Mouse (Mus musculus) limb, embryonic 11.5 days (tissue): ENCODE results near the gene Ppil2. TPM values are rescaled to one million over a fixed set of nuclear protein-coding genes. Genes with fewer than 3 reads are reported as not detected.

Experiments
- ATAC-seq: fragments of 200-750 bp; cut with Nextera tagmentation; 2 replicates; pipeline ENCODE4 v1.8.0; 2017; ENCODE audit warnings: low read depth; ENCODE audit not compliant: insufficient number of reproducible peaks, low FRiP score, low TSS enrichment
- DNase-seq: peaks from one replicate; pipeline ENCODE4 v3.0.0-alpha.2; 2015; ENCODE audit warnings: low spot score
- H3K27ac ChIP-seq: fragments of 300-500 bp; sonication (generic); replicated peaks from 2 replicates; pipeline ENCODE4 v1.5.1; 2014; ENCODE audit warnings: low read depth, mild to moderate bottlenecking, low read length
- H3K27me3 ChIP-seq: fragments of 300-500 bp; sonication (generic); 2 replicates; pipeline ENCODE4 v1.6.1; 2014; ENCODE audit warnings: mild to moderate bottlenecking, low read length, mixed read lengths; ENCODE audit not compliant: control insufficient read depth, insufficient read depth
- H3K36me3 ChIP-seq: fragments of 300-500 bp; sonication (generic); 2 replicates; pipeline ENCODE4 v1.6.1; 2014; ENCODE audit warnings: mild to moderate bottlenecking, low read length, moderate library complexity, mixed read lengths; ENCODE audit not compliant: control insufficient read depth, insufficient read depth
- H3K4me1 ChIP-seq: fragments of 300-500 bp; sonication (generic); 2 replicates; pipeline ENCODE4 v1.6.1; 2014; ENCODE audit warnings: low read length, mixed read lengths; ENCODE audit not compliant: control insufficient read depth, insufficient read depth
- H3K4me2 ChIP-seq: fragments of 300-500 bp; sonication (generic); 2 replicates; pipeline ENCODE4 v1.6.1; 2014; ENCODE audit warnings: low read depth, mild to moderate bottlenecking, moderate library complexity; ENCODE audit not compliant: severe bottlenecking
- H3K4me3 ChIP-seq: fragments of 300-500 bp; sonication (generic); 2 replicates; pipeline ENCODE4 v1.5.1; 2014; ENCODE audit warnings: low read depth, low read length
- H3K9ac ChIP-seq: fragments of 300-500 bp; sonication (generic); 2 replicates; pipeline ENCODE4 v1.6.1; 2014; ENCODE audit warnings: mild to moderate bottlenecking, low read length
- H3K9me3 ChIP-seq: fragments of 300-500 bp; sonication (generic); 2 replicates; pipeline ENCODE4 v1.6.1; 2016; ENCODE audit warnings: low read length; ENCODE audit not compliant: control insufficient read depth
- WGBS: fragments of 180-500 bp; shearing (Covaris S2); extraction: QIAGEN DNeasy Blood & Tissue Kit; methylation state at CpG from one replicate; pipeline ENCODE4 v1.1.7; 2014; 5-methylcytosine and 5-hydroxymethylcytosine counted together
- polyA plus RNA-seq: library from polyadenylated mRNA; unstranded; fragments of >200 nt; fragmentation: Nextera tagmentation; extraction: Ambion mirVana; gene quantifications from 2 replicates; pipeline ENCODE4 v1.2.1, GENCODE M21; 2014

Ppil2 gene
- polyA plus RNA-seq, 1 experiment from 2014 or later = 146 TPM

GRCm38 (mm10) chr16:17069511-17070443, 41.3 kb downstream of the Ppil2 start, which contains the start of gene Ypel1:
Ypel1 (plus strand) TSS chr16:17069696.
- under 1% methylated on average over 74 of the region's 76 CpGs for WGBS
- Histone ChIP-seq H3K9me3 (no peaks in the 10 kb centered on the region; the same call in 1 of the 2 replicates), H3K27ac (peak within 1 kb of the TSS; percentile 60), H3K4me2 (peak within 1 kb of the TSS; percentile 60), H3K4me3 (peak within 1 kb of the TSS; percentile 75), H3K27me3 (no peaks in the 10 kb centered on the region), H3K9ac (peak within 1 kb of the TSS; percentile 94), H3K36me3 (peaks cover 4% of the 10 kb centered on the region; the same call in 1 of the 2 replicates), H3K4me1 (peaks cover 4% of the 10 kb centered on the region; the same call in 1 of the 2 replicates)
- ATAC-seq = peak; percentile 92
- peak; percentile 94 for DNase-seq

DNA sequence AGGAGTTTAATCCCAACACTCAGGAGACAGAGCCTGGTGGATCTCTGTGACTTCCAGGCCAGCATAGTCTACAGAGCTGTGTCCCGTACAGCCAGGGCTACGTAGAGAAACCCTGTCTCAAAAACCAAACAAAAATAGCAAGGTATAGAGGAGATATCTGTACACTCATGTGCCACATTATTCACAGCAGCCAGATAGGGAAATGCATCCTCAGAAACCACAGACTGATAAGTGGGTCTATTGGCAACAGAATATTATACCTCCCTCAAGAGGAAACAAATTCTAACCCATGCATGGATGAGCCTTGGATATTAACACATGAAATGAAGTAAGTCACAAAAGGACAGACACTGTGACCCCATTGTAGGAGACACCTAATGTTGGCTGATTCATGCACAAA, 43.5 kb downstream of the Ppil2 start:
- no peaks in the 10 kb centered on the region for H3K9me3 ChIP-seq
- peaks cover 4% of the 10 kb centered on the region; the same call in 1 of the 2 replicates for H3K4me1 ChIP-seq
- H3K9ac ChIP-seq = no peak overlapping the region
- 91% methylated on average over 2 of the region's 2 CpGs for WGBS
- no peak overlapping the region for H3K4me2 ChIP-seq
- no peaks in the 10 kb centered on the region for H3K27me3 ChIP-seq
- ATAC-seq = no peak
- no peak overlapping the region for H3K4me3 ChIP-seq
- no peaks in the 10 kb centered on the region for H3K36me3 ChIP-seq
- H3K27ac ChIP-seq = no peak overlapping the region
- DNase-seq = no peak

DNA sequence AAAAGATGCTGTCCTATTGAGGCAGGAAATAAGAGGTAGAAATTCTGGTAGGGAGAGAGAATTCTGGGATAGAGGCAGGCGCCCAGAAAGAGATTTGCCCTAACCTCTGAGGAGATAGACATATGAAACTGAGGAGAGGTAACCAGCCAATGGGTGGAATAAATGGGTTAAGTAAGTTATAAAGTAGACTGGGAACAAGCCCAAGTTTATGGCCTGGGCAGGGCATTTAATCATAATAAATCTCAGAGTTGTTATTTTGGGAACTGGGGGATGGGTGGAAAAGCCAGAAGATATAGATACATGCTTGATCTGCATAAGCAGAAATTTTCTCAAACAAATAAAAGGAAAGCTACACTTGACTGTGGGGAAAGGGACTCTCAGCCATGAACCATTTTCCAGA, 48.7 kb downstream of the Ppil2 start:
- H3K27ac ChIP-seq = no peak overlapping the region
- H3K4me1 ChIP-seq = no peaks in the 10 kb centered on the region
- no peak for DNase-seq
- no peaks in the 10 kb centered on the region for H3K27me3 ChIP-seq
- WGBS = 61% methylated on average over 1 of the region's 1 CpGs
- H3K4me2 ChIP-seq = no peak overlapping the region
- H3K9ac ChIP-seq = no peak overlapping the region
- H3K4me3 ChIP-seq = no peak overlapping the region
- ATAC-seq = no peak
- H3K9me3 ChIP-seq = no peaks in the 10 kb centered on the region
- H3K36me3 ChIP-seq = no peaks in the 10 kb centered on the region

- Histone ChIP-seq H3K4me2 (no peak overlapping the region), H3K9ac (no peak overlapping the region), H3K4me1 (no peaks in the 10 kb centered on the region), H3K4me3 (no peak overlapping the region), H3K27ac (no peak overlapping the region), H3K9me3 (no peaks in the 10 kb centered on the region), H3K27me3 (no peaks in the 10 kb centered on the region), H3K36me3 (no peaks in the 10 kb centered on the region)
- ATAC-seq (no peak), DNase-seq (no peak)
- 75% methylated on average over 3 of the region's 3 CpGs for whole genome bisulfite sequencing
These were observed 55.5 kb downstream of the Ppil2 start for GRCm38 (mm10) chr16:17055584-17055983.

DNA sequence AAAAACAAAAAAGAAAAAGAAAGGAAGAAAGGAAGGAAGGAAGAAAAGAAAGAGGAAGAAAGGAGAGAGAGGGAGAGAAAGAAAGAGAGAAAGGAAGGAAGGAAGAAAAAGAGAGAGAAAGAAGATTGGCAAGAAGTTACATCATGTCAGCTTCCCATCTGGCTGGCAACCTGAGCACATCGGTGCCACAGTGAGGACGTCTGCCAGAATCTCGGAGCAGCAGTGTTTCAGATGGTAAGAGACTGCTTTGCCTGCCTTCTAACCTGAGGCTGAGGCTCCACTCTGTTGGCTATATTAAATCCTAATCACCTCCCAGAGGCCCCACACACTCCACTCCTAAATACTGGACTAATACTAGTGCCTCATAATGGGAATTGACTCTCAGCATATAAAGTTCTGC, 57.2 kb downstream of the Ppil2 start:
- DNase-seq = no peak
- WGBS = 80% methylated on average over 3 of the region's 3 CpGs
- ATAC-seq = no peak
- 0 out of 2 replicates have a peak, but pooled peaks cover 2% of the 10 kb centered on the region for H3K36me3 ChIP-seq
- no peaks in the 10 kb centered on the region for H3K27me3 ChIP-seq
- no peaks in the 10 kb centered on the region for H3K9me3 ChIP-seq
- H3K27ac ChIP-seq = no peak overlapping the region
- no peak overlapping the region for H3K9ac ChIP-seq
- no peaks in the 10 kb centered on the region for H3K4me1 ChIP-seq
- no peak overlapping the region for H3K4me2 ChIP-seq
- no peak overlapping the region for H3K4me3 ChIP-seq

DNA sequence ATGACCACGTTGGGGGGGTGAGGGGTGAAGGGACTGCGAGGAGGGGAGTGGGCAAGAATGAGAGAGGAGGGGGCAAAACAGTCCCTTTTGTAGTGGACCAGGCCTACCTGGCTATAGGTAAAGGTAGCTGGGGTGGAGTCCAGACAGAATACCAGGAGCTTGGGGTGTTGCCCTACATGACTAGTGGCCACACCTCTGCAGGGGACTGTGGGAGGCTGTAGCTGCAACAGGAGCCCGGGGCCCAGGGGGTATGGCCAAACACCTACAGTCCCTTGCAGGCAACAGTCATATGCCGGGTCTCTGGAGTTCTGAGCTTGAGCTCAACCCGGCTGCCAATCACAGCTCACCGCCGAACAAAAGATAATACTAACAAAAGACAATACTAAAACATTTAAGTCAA, 59.0 kb downstream of the Ppil2 start:
- Histone ChIP-seq H3K9ac (no peak overlapping the region), H3K36me3 (0 out of 2 replicates have a peak, but pooled peaks cover 2% of the 10 kb centered on the region), H3K27ac (no peak overlapping the region), H3K4me1 (no peaks in the 10 kb centered on the region), H3K4me3 (no peak overlapping the region), H3K9me3 (no peaks in the 10 kb centered on the region), H3K27me3 (no peaks in the 10 kb centered on the region), H3K4me2 (no peak overlapping the region)
- DNase-seq (no peak), ATAC-seq (no peak)
- WGBS = 78% methylated on average over 7 of the region's 7 CpGs

DNA sequence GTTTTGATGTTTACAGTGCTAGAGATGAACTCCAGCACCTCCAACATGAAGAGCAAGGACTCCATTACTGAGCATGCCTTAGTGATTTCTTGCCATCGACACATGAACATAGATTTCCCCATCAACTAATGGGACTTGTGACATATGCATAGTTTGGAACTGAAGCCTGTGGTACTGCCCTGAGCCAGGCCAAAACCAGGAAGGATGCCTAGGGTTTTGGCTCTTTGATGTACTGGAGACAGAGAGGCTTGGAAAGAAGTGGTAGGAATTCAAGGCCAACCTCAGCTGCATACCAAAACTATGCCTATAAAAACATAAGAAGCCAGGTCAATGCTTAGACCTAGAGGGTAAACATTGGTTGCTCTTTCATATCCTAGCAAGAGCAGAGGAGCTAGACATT, 61.2 kb downstream of the Ppil2 start:
- ATAC-seq = no peak
- Histone ChIP-seq H3K36me3 (0 out of 2 replicates have a peak, but pooled peaks cover 2% of the 10 kb centered on the region), H3K9me3 (no peaks in the 10 kb centered on the region), H3K27me3 (no peaks in the 10 kb centered on the region), H3K27ac (no peak overlapping the region), H3K9ac (no peak overlapping the region), H3K4me1 (no peaks in the 10 kb centered on the region), H3K4me2 (no peak overlapping the region), H3K4me3 (no peak overlapping the region)
- no peak for DNase-seq
- WGBS = 100% methylated on average over 1 of the region's 1 CpGs

DNA sequence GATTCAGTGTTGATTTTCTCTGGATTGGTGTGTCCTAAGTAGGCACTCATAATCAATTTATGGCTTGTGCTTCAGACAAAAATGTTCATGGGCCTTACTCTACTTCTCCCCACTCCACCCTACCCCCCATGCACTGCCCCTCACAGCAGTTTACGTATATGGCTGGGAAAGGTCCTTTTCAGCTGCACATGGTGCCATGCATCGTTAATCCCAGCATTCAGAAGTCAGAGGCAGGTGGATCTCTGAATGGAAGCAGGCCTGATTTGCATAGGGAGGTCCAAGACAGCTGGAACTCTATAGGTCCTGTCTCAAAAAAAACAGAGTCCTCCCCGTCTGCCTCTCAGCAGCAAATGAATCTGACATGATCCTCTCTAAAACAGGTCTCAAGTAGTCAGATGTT, 65.8 kb downstream of the Ppil2 start:
- H3K9me3 ChIP-seq = no peaks in the 10 kb centered on the region
- H3K27me3 ChIP-seq = no peaks in the 10 kb centered on the region
- DNase-seq (no peak), ATAC-seq (no peak)
- H3K36me3 ChIP-seq = peaks cover 16% of the 10 kb centered on the region
- H3K4me3 ChIP-seq = no peak overlapping the region
- H3K4me2 ChIP-seq = no peak overlapping the region
- WGBS = 86% methylated on average over 3 of the region's 3 CpGs
- no peak overlapping the region for H3K27ac ChIP-seq
- H3K4me1 ChIP-seq = no peaks in the 10 kb centered on the region
- H3K9ac ChIP-seq = no peak overlapping the region
